8 mouse cellular contexts compared by ENCODE assay signal in the genomic region with DNA sequence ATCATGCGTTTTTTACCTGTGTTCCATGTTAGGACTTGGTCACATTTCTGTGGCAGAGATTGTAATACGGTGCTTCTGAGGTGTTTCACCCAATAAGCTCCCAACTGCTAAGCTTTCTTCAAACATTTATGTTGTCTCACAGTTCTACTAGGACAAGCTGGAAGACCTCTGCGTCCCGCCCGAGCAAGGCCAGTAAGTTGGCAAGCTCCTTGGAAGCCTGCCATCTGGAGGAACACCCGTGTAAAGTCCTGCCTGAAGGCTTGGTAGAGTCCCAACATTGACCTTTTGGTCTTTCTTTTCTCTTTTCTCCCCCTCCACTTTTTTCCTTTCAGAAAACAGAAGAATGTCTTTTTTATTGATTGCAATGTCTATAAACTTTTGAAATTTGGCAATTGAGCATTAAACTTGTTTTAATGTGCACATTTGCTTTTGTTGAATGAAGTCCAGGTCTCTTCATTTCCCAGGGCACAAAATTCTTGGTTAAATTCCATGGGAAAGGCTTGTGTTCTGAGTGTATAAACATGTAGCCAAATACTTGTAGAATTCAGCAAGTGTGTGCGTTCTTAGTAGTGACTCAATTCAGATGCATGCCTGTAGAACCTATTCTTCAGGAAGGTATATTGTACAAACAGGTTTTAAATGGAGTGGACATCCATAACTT.
DNase-seq lines count a peak whose midpoint lies in the region; ATAC-seq and TF ChIP-seq lines count a peak whose summit lies in the region.

No protein-coding gene starts in this region.

- no peaks in the 10 kb centered on the region for H3K27me3 ChIP-seq in lung, embryonic 15.5 days

- no peak for ATAC-seq in lung, embryonic 15.5 days (ENCODE audit: borderline replicate concordance, extremely low read depth, low FRiP score, low TSS enrichment)
- ATAC-seq in frontal cortex, adult (ENCODE audit: low TSS enrichment): no peak

- no peak overlapping the region for H3K9ac ChIP-seq in lung, embryonic 15.5 days

- H3K4me2 ChIP-seq in lung, embryonic 15.5 days: no peak overlapping the region

- no peaks in the 10 kb centered on the region for H3K36me3 ChIP-seq in lung, embryonic 15.5 days

- 0 out of 2 replicates have a peak overlapping the region, but pooled peaks have one; percentile 1 for H3K27ac ChIP-seq in left cerebral cortex, adult 2 months
- H3K27ac ChIP-seq in lung, embryonic 15.5 days: 0 out of 2 replicates have a peak overlapping the region, but pooled peaks have one; percentile 10

- H3K4me1 ChIP-seq in lung, embryonic 15.5 days: peaks cover 4% of the 10 kb centered on the region

- peak in 1 of 2 experiments; percentile 27 for DNase-seq in left cerebral cortex, adult 2 months (ENCODE audit: extremely low spot score in 1 of 2, low spot score in 2 of 2)
- no peak for DNase-seq in left cerebral cortex, adult 18-20 months (ENCODE audit: low spot score in 2 of 2)
- DNase-seq in adrenal gland, postnatal 36 days: peak; percentile 91 to 92
- peak; percentile 77 for DNase-seq in gonadal fat pad, adult 2 months (ENCODE audit: low read depth)
- no peak for DNase-seq in liver
- no peak for DNase-seq in thymus, postnatal 36 days

- TF ChIP-seq CTCF in left cerebral cortex, adult 2 months (IDR thresholded peaks at IDR 0.05): no peak; the same call in none of the 2 replicates

- H3K4me3 ChIP-seq in left cerebral cortex, adult 2 months: no peak overlapping the region
- H3K4me3 ChIP-seq in lung, embryonic 15.5 days: no peak overlapping the region

- 53% methylated on average over 7 of the region's 7 CpGs for WGBS in lung, embryonic 15.5 days

- H3K9me3 ChIP-seq in lung, embryonic 15.5 days: no peaks in the 10 kb centered on the region

- intact Hi-C loops in left cerebral cortex, adult 2 months (cut with DNase I): no loop called here

Comparison
In these comparisons a context has a peak if more than half of its experiments do, and no peak if none do; other contexts are left out.
1. DNase-seq: peak in adrenal gland, postnatal 36 days (2 of 2) and gonadal fat pad, adult 2 months (single experiment); none in left cerebral cortex, adult 18-20 months (0 of 2), liver (single experiment) and thymus, postnatal 36 days (0 of 2).